Mouse (Mus musculus): ENCODE measurements around the gene Tmco5. TPM values are rescaled to one million over a fixed set of nuclear protein-coding genes. Genes with fewer than 3 reads are reported as not detected.

The Tmco5 gene
- total and polyA plus RNA-seq, 2 experiments from 2014 or later = not detected

DNA sequence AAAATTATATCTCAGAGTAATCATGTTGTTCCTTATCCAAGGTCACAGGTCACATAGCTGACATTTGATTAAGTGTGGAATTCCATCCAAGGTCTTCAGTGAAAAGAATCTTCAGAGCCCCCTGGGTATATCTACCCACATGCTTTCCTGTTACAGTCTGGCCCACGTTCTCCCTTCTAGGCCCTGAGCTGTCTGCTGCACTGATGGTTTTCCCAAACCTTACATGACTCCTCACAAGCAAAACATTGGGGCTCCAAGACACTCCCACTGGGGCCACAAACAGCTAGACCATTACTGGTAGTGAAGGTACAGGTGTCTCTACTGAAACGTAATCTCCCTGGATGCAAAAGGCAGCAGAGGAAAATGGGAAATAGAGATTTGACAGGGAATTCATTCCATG, 57.9 kb downstream of the Tmco5 start:
- no peaks in the 10 kb centered on the region for H3K36me3 ChIP-seq (ENCODE audit: insufficient read depth, low read length)
- TF ChIP-seq CTCF (IDR thresholded peaks at IDR 0.05; ENCODE audit: low read depth) = no peak
- no peak overlapping the region for H3K27ac ChIP-seq
- no peak overlapping the region for H3K9ac ChIP-seq (replicated peaks; ENCODE audit: low read length)
- 60% methylated on average over 2 of the region's 2 CpGs for WGBS
- H3K4me2 ChIP-seq (ENCODE audit: low read depth, low read length) = no peak overlapping the region
- no peaks in the 10 kb centered on the region for H3K27me3 ChIP-seq (ENCODE audit: insufficient read depth, low read length)
- H3K9me3 ChIP-seq (ENCODE audit: low read length) = no peaks in the 10 kb centered on the region
- no peak overlapping the region for H3K4me3 ChIP-seq (ENCODE audit: low read length)
- DNase-seq (ENCODE audit: low spot score) = no peak
- H3K4me1 ChIP-seq (ENCODE audit: insufficient read depth, low read length) = no peaks in the 10 kb centered on the region
- ATAC-seq = no peak

DNA sequence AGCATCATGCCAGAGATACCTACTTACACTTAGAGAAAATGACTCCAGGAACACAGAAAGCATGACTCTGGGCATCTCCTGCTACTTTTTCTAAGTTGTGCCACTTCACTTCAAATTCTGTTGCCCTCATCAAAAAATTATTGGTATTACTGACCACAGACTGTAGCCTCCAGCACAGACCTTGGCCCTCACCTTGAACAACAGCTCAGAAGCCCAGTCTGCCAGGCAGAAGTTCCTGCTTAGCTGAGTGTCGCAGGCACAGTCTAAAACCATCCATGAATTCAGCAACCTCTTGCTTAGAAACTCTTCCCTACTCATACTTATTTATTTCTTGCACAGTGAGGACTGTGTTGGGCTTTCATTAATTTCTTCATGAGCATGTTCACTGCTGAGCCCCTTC, 58.7 kb downstream of the Tmco5 start:
- no peaks in the 10 kb centered on the region for H3K4me1 ChIP-seq (ENCODE audit: insufficient read depth, low read length)
- no peak overlapping the region for H3K4me3 ChIP-seq (ENCODE audit: low read length)
- H3K9ac ChIP-seq (replicated peaks; ENCODE audit: low read length) = no peak overlapping the region
- H3K9me3 ChIP-seq (ENCODE audit: low read length) = no peaks in the 10 kb centered on the region
- H3K27me3 ChIP-seq (ENCODE audit: insufficient read depth, low read length) = no peaks in the 10 kb centered on the region
- no peak overlapping the region for H3K4me2 ChIP-seq (ENCODE audit: low read depth, low read length)
- H3K36me3 ChIP-seq (ENCODE audit: insufficient read depth, low read length) = no peaks in the 10 kb centered on the region
- no peak overlapping the region for H3K27ac ChIP-seq
- DNase-seq (ENCODE audit: low spot score) (no peak), ATAC-seq (no peak)
- TF ChIP-seq CTCF (IDR thresholded peaks at IDR 0.05; ENCODE audit: low read depth) = no peak
- 91% methylated on average over 1 of the region's 1 CpGs for WGBS

DNA sequence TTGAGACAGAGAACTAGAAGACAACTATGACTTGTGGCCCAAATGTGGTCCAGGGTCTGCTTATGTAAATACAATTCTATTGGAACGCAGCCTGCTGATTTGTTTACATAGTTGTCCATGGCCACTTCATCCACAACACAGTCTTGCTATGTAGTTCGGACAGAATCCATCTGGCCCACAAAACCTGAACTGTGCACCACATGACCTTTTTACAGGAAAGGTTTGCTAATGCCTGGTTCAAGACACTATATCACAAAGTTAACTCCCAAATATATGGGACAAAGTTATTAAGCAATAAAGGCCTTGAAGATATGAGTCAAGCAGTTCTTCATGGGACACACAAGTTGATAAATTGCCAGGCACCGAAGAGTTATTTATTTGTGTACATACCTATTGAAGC, 63.3 kb downstream of the Tmco5 start:
- Histone ChIP-seq H3K4me1 (ENCODE audit: insufficient read depth, low read length) (no peaks in the 10 kb centered on the region), H3K9ac (replicated peaks; ENCODE audit: low read length) (no peak overlapping the region), H3K4me3 (ENCODE audit: low read length) (no peak overlapping the region), H3K27me3 (ENCODE audit: insufficient read depth, low read length) (no peaks in the 10 kb centered on the region), H3K27ac (no peak overlapping the region), H3K4me2 (ENCODE audit: low read depth, low read length) (no peak overlapping the region), H3K36me3 (ENCODE audit: insufficient read depth, low read length) (no peaks in the 10 kb centered on the region), H3K9me3 (ENCODE audit: low read length) (no peaks in the 10 kb centered on the region)
- ATAC-seq (no peak), DNase-seq (ENCODE audit: low spot score) (no peak)
- 96% methylated on average over 3 of the region's 3 CpGs for WGBS
- TF ChIP-seq CTCF (IDR thresholded peaks at IDR 0.05; ENCODE audit: low read depth) = no peak

Other genes with a start within 250 kb of the Tmco5 start
- 50.0 and 57.1 TPM in 2 replicates for gene Spred1, start 242.7 kb downstream of the Tmco5 start, total RNA-seq (2014; rRNA removed)
- 15.3 and 15.5 TPM in 2 replicates for gene Spred1, start 242.7 kb downstream of the Tmco5 start, polyA plus RNA-seq (2015; fragmentation: Nextera tagmentation; extraction: Ambion mirVana)